Mouse (Mus musculus) midbrain, embryonic 11.5 days (tissue): ENCODE data around the gene Eif1. TPM values are rescaled to one million over a fixed set of nuclear protein-coding genes. Genes with fewer than 3 reads are reported as not detected.

Source experiments
- ATAC-seq: fragments of 200-750 bp; cut with Nextera tagmentation; 2 replicates; pipeline ENCODE4 v1.8.0; 2017; ENCODE audit warnings: moderate TSS enrichment, moderate library complexity; ENCODE audit not compliant: low FRiP score
- DNase-seq: peaks from one replicate; pipeline ENCODE4 v3.0.0; 2015; ENCODE audit warnings: low spot score; ENCODE audit errors: missing footprints
- H3K27ac ChIP-seq: fragments of 300-500 bp; sonication (generic); 2 replicates; pipeline ENCODE4 v1.5.1; 2014; ENCODE audit warnings: low read depth, low read length
- H3K27me3 ChIP-seq: fragments of 300-500 bp; sonication (generic); 2 replicates; pipeline ENCODE4 v1.6.1; 2014; ENCODE audit warnings: mild to moderate bottlenecking, low read length, moderate library complexity, mixed read lengths; ENCODE audit not compliant: control insufficient read depth, insufficient read depth
- H3K36me3 ChIP-seq: fragments of 300-500 bp; sonication (generic); 2 replicates; pipeline ENCODE4 v1.6.1; 2014; ENCODE audit warnings: mild to moderate bottlenecking, low read length, moderate library complexity, mixed read lengths; ENCODE audit not compliant: control insufficient read depth, insufficient read depth
- H3K4me1 ChIP-seq: fragments of 300-500 bp; sonication (generic); 2 replicates; pipeline ENCODE4 v1.6.1; 2014; ENCODE audit warnings: low read length; ENCODE audit not compliant: control insufficient read depth, insufficient read depth
- H3K4me2 ChIP-seq: fragments of 300-500 bp; sonication (generic); 2 replicates; pipeline ENCODE4 v1.6.1; 2014; ENCODE audit warnings: mild to moderate bottlenecking, moderate library complexity
- H3K4me3 ChIP-seq: fragments of 300-500 bp; sonication (generic); 2 replicates; pipeline ENCODE4 v1.5.1; 2014; ENCODE audit warnings: low read depth, low read length
- H3K9ac ChIP-seq: fragments of 300-500 bp; sonication (generic); 2 replicates; pipeline ENCODE4 v1.6.1; 2014; ENCODE audit warnings: low read length
- H3K9me3 ChIP-seq: fragments of 300-500 bp; sonication (generic); 2 replicates; pipeline ENCODE4 v1.6.1; 2016; ENCODE audit warnings: low read length; ENCODE audit not compliant: control insufficient read depth
- WGBS: fragments of 180-500 bp; shearing (Covaris S2); extraction: QIAGEN DNeasy Blood & Tissue Kit; methylation state at CpG from one replicate; pipeline ENCODE4 v1.1.7; 2014; 5-methylcytosine and 5-hydroxymethylcytosine counted together
- polyA plus RNA-seq: library from polyadenylated mRNA; unstranded; fragments of >200 nt; fragmentation: Nextera tagmentation; extraction: Ambion mirVana; gene quantifications from 2 replicates; pipeline ENCODE4 v1.2.1, GENCODE M21; 2014

The Eif1 gene
- polyA plus RNA-seq, 1 experiment from 2014 or later: 1,853 TPM

GRCm38 (mm10) chr11:100369822-100370221 lies 50.1 kb downstream of the Eif1 start:
- 80% methylated on average over 8 of the region's 8 CpGs for WGBS
- no peaks in the 10 kb centered on the region for H3K27me3 ChIP-seq
- no peak overlapping the region for H3K9ac ChIP-seq
- no peaks in the 10 kb centered on the region for H3K9me3 ChIP-seq
- H3K4me2 ChIP-seq: no peak overlapping the region
- no peak for DNase-seq
- H3K36me3 ChIP-seq: no peaks in the 10 kb centered on the region
- H3K27ac ChIP-seq: no peak overlapping the region
- no peaks in the 10 kb centered on the region for H3K4me1 ChIP-seq
- ATAC-seq: no peak
- no peak overlapping the region for H3K4me3 ChIP-seq

Other genes starting within 250 kb of the Eif1 start
- not detected in 2 replicates for gene Krt32, start 231.7 kb upstream of the Eif1 start, polyA plus RNA-seq
- not detected in 2 replicates for gene Krt35, start 223.6 kb upstream of the Eif1 start, polyA plus RNA-seq
- gene Krt36, start 214.3 kb upstream of the Eif1 start, polyA plus RNA-seq: not detected in 2 replicates
- not detected in 2 replicates for gene Krt13, start 198.3 kb upstream of the Eif1 start, polyA plus RNA-seq
- gene Krt15, start 184.0 kb upstream of the Eif1 start, polyA plus RNA-seq: 0.65 and 0.89 TPM in 2 replicates
- gene Krt19, start 171.2 kb upstream of the Eif1 start, polyA plus RNA-seq: 1.8 and 3.2 TPM in 2 replicates
- not detected in 2 replicates for gene Krt9, start 126.6 kb upstream of the Eif1 start, polyA plus RNA-seq
- gene Krt14, start 112.3 kb upstream of the Eif1 start, polyA plus RNA-seq: 1.2 and 1.5 TPM in 2 replicates
- not detected in 2 replicates for gene Krt16, start 71.0 kb upstream of the Eif1 start, polyA plus RNA-seq
- gene Krt17, start 58.9 kb upstream of the Eif1 start, polyA plus RNA-seq: 0.21 TPM in 1 of 2 replicates, not detected in the other
- not detected in 2 replicates for gene Krt42, start 50.0 kb upstream of the Eif1 start, polyA plus RNA-seq
- gene Gast, start 14.5 kb downstream of the Eif1 start, polyA plus RNA-seq: 0.68 and 0.79 TPM in 2 replicates
- 16.4 TPM in 2 replicates for gene Hap1, start 36.2 kb downstream of the Eif1 start, polyA plus RNA-seq
- 23.5 and 25.2 TPM in 2 replicates for gene Jup, start 77.9 kb downstream of the Eif1 start, polyA plus RNA-seq
- 19.3 and 19.7 TPM in 2 replicates for gene P3h4, start 95.0 kb downstream of the Eif1 start, polyA plus RNA-seq
- 33.0 and 36.2 TPM in 2 replicates for gene Fkbp10, start 95.8 kb downstream of the Eif1 start, polyA plus RNA-seq
- 88.9 and 91.6 TPM in 2 replicates for gene Nt5c3b, start 121.9 kb downstream of the Eif1 start, polyA plus RNA-seq
- gene Klhl10, start 122.0 kb downstream of the Eif1 start, polyA plus RNA-seq: 0.44 and 0.61 TPM in 2 replicates
- 13.8 and 14.0 TPM in 2 replicates for gene Klhl11, start 152.9 kb downstream of the Eif1 start, polyA plus RNA-seq
- 298 and 314 TPM in 2 replicates for gene Acly, start 208.1 kb downstream of the Eif1 start, polyA plus RNA-seq
- 1.4 and 1.8 TPM in 2 replicates for gene Ttc25, start 225.7 kb downstream of the Eif1 start, polyA plus RNA-seq